Mouse (Mus musculus) gonadal fat pad, adult 2 months (tissue): Measurements from ENCODE around the gene Abi3. TPM values are rescaled to one million over a fixed set of nuclear protein-coding genes. Genes with fewer than 3 reads are reported as not detected.

Experiments used
- DNase-seq: peaks from one replicate; pipeline ENCODE4 v3.0.0-alpha.2; 2012; ENCODE audit warnings: low read depth
- polyA plus RNA-seq: library from polyadenylated mRNA; depleted of rRNA; stranded (reverse); fragments of >200 nt; gene quantifications from 2 replicates; pipeline ENCODE4 v1.2.3, GENCODE M21; 2012

Abi3 gene
- polyA plus RNA-seq, 1 experiment: 17.7 TPM

DNA sequence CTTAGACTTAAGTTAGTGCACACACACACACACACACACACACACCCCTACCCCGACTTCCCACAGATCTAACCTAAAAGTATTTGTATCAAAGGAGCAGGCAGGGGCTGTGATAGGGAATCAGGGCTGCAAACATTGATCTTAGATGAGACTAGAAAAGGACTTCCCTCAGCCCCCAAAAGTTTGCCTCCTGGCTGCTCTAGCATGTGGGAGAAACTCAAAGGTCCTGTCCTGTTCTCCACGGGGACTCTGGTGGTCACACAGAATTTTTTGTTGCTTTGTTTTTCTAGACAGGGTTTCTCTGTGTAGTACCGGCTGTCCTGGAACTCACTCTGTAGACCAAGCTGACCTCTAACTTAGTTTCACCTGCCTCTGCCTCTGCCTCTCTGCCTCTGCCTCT lies 16.7 kb downstream of the Abi3 start:
- no peak for DNase-seq

DNA sequence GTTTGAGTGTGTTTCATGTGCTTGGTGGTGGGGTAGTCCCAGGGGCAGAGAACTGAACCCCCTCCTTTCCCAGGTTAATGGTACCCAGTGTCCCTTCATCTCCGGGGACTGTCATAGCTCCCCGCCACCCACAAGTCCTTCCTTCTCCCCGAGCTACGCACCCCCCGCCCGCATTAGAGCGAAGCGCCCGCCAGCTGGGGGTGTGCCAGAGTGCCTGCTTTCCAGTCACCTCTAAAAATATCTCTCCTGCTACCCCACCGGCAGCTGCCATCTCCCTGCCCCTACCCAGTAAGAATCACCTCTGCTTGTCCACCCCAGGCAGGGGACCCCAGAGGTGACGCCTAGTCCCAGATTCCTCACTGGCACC lies 17.4 kb downstream of the Abi3 start:
- no peak for DNase-seq

DNA sequence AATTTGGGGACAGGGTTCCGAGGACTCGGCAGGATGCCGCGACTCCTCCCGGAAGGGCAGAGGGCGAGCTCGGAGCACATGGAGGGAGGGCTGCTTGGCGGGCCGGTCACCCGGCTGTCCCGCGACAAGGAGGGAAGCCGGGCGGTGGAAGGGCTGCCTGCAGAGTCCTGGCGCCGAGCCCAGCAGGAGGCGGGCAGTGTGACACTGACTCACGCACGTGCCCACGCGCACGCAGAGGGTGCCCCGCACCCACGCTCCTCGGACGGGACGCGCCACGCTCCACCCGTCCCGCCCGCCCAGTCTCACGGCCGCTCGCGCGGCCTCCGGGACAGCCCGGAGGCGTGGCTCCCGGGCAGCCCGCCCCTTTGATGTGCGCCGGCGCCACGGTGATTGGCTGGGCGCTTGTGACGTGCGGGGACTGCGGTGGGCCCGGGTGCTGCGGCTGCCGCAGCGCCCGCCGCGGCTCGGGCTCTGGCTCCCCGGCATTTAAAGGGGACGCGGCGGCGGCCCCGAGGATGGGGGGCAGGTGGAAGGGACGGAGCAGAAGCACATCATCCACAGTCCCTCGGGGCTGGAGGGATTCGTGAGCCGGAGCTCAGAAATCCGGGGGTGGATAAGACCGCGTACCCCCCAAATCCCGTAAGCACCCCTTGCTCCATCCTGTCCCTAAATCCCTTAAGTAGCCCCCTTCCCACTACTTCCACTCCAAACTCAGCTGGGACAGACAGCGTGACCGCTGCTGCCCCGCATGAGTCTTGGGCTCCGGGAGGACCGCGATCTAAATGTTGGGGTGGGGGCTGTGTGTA lies 18.0 kb downstream of the Abi3 start, which contains the start of gene Phospho1:
Phospho1 (plus strand) TSS at position 429 of the 806 bp plus-strand sequence.
- DNase-seq: no peak

DNA sequence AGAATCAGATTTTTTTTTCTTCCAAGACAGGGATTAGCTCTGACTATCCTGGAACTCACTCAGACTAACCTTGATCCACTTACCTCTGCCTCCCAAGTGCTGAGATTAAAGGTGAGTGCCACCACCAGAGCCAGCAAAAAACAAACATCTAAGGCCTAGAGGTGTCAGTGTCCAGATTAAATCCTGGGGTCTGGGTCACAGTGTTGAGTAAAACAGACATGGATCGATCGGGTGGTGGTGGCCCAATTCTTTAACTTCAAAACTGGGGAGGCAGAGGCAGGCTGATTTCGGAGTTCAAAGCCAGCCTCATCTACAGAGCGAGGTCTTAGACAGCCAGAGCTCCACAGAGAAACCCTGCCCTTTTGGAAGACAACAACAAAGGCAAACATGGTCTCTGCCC lies 19.8 kb downstream of the Abi3 start:
- DNase-seq: no peak

DNA sequence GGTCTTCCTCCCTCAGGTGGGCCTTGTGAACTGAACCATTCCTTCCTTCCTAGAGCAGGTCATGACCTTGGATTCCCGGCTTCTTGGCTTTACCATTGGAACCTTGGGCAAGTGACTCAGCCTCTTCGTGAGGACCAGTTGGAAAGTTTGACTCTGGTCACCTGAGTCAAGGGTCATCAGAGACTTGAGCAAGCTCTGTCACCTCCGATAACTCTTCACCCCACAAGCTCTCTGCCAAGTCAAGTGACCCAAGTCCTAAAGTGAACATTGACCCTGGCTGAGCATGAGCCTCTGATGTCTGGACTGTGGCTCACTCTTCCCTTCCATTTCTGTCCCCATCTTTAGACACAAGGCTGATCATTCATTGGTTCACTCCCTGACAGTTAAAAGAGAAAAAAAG lies 20.8 kb downstream of the Abi3 start:
- no peak for DNase-seq

DNA sequence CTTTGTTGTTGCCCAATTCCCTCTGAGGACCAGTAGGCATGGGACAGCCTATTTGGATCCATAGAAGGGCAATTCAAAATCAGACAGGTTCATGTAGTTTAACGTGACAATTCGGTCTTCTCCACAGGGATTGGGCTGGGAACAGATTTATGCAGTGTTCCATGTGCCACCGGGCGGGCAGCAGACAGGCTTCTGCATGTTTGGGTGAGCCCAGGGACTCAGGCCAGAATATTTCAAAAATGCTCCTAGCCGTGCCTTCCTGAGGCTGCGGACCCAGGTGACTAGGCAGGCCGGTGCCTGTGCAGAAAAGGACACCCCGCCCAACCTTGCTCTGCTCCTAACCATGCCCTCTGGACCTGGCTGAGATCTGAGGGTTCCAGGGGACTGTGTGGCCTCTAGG lies 23.1 kb downstream of the Abi3 start:
- DNase-seq: peak; percentile 76

DNA sequence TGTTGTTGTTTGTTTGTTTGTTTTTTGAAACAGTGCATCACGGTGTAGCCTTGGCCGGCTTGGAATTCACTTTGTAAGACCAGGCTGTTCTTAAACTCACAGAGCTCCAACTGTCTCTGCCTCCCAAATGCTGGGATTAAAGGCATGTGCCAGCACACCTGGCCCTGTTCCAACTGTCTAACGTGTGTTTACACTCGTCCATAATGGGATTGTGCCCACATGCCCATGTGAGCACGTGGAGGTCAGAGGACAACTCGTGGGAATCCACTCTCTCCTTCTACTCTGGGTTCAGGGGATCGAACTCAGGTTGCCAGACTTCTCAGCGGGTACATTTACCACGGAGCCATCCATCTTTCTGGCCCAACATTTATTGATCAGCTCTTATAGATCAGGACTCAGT lies 26.9 kb downstream of the Abi3 start:
- no peak for DNase-seq

DNA sequence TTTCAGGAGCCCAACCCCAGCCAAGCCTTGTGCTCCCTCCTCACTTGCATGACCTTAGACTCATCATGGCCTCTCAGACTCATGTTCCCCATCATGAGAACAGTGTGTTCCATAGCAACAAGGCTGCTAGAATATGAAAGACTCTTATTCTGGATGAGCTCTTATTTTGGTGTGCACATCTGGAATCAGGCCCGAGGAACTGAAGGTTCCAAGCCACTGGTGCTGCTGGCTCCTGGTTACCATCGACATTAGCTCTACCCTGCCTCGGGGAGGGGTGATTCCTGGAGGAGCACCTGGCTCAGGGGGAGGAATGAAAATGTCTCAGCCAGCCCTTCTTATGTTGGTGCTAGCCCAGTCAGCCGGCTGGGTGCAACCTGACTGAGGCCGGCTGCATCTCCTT lies 27.4 kb downstream of the Abi3 start:
- no peak for DNase-seq

DNA sequence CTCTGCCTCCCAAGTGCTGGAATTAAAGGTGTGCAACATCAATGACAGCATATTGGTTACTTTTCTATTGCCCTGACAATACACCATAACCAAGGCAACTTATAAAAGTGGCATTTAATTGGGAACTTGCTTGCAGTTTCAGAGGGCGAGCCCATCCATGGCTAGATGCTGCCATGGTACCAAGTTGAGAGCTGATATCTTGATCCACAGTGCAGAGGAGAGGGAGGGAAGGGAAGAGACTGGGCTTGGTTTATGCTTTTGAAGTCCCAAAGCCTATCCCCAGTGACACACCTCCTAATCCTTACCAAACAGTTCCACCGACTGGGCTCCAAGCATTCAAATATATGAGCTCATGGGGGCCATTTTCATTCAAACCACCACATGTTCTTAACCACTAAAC lies 28.2 kb downstream of the Abi3 start:
- DNase-seq: no peak

DNA sequence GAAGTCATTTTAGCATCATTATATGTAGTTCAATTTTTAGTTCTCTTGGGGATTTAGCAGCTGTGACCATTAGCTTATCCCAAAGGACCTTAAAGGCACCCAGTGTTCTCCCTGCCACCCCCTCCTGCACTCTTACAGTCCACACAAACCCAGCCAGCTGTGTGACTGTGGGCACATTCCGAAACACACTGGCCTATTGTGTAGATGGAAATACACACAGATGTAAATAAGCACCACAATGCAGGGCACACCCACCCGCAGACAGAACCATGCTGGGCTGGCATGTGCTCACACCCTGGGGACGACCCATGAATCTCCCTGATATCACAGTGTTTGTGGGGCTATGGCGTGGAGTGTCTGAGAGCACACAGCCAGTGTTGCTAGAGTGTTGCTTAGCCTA lies 30.1 kb downstream of the Abi3 start:
- DNase-seq: no peak

DNA sequence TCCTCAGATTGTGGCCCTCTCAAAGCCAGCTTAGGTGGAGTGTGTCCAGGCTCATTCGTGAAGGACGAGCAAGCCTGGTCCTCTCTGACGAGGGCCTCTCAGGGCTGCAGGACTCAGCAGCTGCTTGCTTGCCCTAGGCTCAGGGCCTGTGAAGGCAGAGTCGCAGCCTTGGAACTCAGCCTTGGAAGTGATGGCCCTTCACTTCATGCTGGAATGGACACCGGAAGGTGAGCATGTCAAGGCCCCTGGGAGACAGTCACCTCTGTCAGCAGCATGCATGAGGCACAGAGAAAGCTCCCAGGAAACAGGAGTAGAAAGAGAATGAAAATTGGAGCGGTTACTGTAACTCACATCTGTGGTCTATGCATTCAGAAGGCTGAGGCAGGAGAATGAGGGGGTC lies 30.5 kb downstream of the Abi3 start:
- DNase-seq: no peak

DNA sequence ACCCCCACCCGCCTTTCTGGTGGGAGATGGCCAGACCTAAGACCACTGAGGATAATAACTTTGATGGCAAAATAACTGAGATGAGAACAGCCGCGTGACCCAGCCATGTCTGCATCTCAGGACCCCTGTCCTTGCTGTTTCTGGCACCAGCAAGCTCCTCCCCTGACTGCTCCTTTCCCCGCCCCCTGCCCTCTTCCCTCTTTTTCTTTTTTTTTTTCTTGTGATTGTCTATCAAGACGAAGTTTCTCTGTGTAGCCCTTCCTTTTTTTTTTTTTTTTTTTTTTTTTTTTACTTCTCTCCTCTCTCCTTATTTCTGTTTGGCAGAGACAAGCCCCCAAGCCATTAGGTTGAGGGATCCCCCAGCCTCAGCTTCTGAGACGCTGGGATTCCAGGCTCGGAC lies 31.4 kb downstream of the Abi3 start:
- no peak for DNase-seq

DNA sequence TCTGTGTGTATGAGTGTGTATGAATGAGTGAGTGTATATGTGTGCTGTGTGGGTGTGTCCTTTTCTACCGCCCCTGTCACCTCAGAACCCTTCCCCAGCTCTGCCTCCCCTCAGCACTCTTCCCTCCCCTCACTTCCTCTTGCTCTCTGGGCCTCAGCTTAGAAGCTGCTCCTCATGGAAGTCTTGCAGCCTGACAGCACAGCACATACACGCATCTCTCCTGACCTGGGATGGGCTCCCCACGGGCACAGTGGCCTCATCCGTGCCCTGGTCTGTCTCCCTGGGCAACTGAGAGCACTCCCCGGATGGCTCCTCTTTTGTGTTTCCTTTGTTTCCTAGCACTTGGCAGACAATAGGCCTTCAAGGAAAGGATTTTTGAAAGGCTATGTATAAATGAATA lies 32.7 kb downstream of the Abi3 start:
- DNase-seq: no peak

DNA sequence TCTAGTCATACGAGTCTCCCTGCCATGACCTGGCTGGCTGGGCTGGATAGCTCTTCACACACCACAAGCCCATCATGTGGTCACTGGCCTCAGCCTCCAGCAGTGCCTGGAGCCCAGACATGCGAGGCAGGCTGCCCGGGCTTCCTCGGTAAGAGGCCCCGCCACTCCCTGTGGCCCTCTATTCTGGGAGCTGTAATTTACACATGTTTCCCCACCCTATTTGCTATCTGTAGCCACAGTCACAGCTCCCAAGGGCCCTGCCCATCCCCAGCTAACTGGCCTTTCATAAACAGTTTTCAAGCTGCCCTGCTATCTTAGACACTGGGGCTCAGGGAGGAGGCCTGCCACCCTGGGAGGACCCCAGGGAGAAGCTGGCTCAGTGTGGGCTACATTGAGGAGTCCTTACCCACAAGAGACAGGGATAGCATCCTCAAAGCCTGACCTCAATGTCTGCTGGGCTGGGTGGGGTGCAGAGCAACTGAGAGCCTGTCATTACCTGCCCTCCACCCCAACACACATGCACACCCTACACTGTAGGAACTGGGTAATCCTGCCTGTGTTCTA lies 33.7 kb downstream of the Abi3 start:
- DNase-seq: no peak

DNA sequence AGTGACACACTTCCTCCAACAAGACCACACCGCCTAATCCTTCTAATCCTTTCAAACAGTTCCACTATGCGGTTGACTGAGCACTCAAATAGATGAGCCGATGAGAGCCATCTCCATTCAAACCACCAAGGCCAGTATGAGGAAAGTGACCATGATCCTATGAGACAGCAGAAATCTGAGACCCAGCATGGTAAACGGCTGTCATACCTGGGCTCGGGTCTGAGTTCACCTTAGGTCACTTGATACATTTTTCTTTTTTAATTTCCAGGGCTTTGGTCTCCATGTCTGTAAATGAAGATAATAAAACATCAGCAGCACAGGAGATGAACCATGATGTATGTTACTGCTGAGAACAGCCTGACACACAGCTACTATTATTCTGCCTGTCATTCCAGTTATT lies 34.4 kb downstream of the Abi3 start:
- no peak for DNase-seq

DNA sequence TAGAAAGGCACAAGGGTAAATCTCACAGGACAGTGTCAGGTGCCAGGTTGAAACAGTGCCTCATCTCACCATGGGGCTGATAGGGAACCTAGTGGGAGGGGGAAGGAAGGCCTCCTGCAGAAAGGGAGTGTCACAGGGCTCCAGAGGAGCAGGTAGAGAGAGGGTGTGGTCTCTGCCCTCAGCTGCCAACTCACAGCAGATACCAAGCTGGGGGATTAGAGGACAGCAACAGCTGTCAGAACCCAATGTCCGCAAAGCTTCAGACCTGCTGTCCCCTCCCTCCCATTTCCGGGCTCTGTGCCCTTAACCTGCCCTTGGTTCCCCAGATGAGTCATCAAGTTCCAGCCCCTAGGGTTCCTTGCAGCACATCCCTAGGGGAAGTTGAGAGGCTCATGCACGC lies 36.7 kb downstream of the Abi3 start:
- DNase-seq: no peak

DNA sequence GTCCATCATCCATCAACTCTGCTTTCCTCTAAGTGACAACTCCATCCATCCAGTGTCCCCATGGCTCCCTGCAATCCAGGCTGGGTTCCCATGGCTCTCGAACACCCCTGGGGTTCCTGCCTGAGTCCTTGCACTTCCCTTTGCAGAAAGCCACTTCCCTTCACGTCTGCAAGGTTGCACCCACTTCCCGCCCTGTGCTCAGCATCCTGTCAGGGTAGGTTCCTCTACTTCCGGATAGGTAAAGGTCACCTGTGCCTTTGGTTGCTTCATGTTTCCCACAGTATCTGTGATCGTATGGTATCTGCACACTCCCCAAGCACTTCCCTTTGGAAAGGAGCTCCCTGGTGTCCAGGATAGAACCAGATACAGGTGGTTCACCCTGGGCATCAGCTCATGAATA lies 37.3 kb downstream of the Abi3 start:
- DNase-seq: no peak

DNA sequence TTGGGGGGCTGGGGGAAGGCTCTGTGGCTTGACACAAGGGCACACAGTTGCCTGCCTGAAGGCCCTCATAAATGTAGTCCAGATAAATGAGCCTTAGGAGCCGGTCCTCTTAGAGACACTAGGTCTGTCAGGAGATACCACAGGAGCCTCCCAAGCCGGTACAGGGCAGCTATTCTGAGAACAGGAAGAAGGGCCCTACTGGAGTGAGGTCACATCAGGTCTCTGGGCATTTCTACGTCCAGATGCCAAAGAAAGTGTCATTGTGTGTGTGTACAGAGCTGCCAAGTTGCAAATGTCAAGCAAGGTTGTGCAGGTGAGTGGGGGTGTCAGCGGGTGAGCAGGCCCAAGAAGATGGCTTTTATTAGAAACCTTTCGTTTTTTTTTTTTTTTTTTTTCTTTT lies 46.7 kb downstream of the Abi3 start:
- no peak for DNase-seq

DNA sequence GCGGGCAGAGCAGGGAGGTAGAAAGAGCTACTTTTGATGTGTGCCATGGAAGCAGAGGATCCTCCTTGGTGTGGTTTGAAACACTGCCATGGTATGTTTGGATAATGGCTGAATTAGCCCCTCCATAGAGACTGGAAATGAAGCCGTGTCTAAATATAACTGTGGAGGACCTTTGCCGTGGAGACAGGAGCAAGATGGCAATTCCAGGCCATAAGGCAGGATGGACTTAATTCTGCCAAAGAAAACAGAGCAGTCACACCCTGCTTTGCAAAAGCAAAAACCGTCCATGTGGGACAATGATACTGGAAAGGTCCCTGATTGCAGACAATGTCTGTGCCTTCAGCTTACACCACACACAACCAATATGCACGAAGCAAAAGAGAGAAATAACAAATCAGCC lies 48.1 kb downstream of the Abi3 start:
- DNase-seq: no peak

DNA sequence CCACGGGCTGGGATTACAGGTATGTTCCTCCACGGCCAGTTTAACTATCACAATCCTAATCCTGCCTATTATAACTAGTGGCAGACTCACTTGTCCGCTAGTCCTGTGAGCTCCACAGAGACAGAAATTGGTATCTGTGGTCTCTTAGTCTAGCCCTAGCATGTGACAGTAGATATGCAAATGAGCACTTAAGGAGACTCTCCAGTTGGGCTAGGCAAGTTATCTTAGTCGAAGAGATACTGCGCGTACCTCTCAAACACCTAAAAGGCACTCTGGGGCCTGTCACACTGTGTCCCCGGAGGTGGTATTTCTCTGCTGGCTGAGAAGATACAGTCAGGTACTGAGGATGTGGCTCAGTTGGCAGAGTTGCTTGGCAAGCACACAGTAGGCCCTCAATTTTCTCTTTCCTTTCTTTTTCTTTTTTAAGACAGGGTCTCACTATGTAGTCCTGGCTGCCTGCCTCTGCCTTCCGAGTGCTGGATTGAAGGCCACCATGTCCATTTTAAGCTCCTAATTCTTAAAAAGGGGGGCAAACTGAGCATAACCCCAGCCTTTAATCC lies 49.2 kb downstream of the Abi3 start:
- no peak for DNase-seq

DNA sequence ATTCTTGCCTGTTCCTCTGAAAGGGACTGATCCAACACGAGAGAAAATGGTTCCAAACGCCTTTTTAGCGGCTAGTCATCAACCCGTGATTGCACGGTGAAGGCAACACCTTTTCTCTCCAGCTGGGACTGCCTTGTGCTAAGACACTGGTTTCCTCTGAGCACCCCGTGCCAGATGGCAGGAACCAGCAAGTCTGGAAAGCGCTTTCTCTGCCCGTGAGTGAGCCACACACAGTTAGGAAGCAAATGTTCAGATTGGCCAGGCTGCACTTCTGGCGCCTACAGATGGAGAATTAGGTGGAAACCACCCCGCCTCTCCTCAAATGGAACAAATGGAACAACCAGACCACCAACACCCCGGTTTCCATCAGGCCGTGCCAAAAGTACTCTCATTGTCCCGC lies 50.5 kb downstream of the Abi3 start:
- DNase-seq: no peak

DNA sequence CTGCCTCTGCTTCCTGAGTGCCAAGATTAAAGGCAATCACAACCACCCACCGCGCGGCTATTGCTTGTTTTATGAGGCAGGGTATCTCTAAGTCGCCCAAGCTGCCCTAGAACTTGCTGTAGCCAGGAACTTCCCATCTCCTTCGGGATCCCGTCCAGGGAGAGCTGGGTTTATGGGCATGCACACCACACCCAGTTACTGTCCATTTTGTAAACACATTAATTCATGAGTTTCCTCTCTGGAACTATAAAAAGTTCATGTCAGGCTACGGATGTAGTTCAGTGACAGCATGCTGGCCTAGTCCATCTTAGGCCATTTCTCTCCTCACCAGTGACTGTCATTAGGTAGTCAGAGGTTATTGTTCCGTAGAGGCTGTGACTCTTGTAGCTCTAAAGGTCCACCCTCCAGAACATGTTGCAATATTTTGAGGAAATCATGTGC lies 52.8 kb downstream of the Abi3 start:
- DNase-seq: no peak

DNA sequence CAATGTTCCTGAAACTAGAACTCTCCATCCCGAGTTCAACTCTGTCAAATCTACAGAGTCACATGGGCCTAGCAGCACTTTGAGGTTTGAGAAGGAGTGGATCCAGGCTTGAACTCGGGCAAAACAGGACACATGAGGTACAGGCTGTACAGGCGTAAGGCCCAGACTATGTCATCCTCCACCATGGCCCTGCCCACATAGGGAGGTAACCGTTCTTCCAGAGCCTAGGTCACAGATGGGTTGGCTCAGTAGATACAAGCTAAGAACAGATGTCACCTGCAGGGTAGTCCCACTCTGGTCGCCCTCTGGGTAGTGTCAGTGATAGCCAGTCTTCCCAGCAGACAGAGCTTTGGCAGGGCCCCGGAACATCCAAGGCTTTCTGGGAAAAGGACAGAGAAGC lies 55.8 kb downstream of the Abi3 start:
- DNase-seq: no peak

DNA sequence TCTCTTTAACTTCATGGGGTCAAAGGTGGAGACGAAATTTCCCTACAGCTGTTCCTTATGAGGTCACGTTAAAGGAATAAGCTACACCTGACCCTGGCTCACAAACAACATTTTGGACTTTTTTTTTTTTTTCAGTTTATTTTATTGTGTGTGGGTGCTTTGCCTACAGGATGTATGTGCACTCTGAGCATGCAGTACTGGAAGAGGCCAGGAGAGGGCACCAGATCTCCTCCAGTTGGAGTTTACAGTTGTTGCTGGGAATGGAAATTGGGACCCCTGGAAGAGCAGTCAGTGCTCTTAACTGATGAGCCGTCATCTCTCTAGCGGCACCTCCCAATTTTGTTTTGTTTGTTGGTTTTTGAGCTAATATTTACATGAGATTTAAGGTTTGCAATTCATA lies 56.6 kb downstream of the Abi3 start:
- DNase-seq: no peak
